Mouse (Mus musculus) frontal cortex, postnatal 14 days (tissue): ENCODE data around the gene Il12b.

Source experiments
- DNase-seq, 2 experiments: peaks; one replicate each; pipeline ENCODE4 v3.0.0; 2022; ENCODE audit warnings: low spot score in 2 of 2

Gene Il12b

DNA sequence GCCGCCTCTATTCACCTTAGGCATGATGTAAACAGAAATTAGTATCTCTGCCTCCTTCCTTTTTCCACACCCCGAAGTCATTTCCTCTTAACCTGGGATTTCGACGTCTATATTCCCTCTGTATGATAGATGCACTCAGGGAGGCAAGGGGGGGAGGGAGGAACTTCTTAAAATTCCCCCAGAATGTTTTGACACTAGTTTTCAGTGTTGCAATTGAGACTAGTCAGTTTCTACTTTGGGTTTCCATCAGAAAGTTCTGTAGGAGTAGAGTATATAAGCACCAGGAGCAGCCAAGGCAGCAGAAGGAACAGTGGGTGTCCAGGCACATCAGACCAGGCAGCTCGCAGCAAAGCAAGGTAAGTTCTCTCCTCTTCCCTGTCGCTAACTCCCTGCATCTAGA, at the start of gene Il12b:
Il12b (plus strand) TSS at position 301 of the 400 bp plus-strand sequence.
- DNase-seq, result no peak

DNA sequence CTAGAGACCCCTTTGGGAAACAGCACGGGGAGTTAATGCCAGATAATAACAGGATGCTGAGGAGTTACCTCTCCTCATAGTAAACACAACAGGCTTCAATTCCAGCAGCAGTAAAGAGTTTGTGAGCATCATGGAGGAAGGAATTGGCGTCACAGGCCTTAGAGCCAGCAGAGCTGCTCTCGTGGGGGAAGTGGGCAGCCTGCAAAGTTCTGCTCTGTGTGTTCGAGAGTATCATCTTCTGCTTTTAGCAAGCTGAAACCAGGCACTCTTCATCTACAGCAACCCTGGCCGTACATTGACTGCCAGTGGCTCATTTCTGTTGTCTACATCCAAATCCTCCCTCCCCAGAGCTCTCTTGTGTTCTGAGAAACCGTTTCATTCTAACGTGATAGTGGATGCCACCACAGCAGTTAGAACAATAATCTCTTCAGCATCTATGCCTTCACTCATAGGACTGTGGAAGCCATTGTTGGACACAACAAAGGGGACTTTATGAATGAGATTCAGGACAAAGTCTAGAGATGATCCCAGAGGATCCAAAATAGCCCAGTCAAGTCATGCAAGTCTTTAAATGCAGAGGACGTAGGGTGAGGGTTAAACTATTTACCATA, 44.9 kb upstream of the Il12b start:
- DNase-seq, result no peak

DNA sequence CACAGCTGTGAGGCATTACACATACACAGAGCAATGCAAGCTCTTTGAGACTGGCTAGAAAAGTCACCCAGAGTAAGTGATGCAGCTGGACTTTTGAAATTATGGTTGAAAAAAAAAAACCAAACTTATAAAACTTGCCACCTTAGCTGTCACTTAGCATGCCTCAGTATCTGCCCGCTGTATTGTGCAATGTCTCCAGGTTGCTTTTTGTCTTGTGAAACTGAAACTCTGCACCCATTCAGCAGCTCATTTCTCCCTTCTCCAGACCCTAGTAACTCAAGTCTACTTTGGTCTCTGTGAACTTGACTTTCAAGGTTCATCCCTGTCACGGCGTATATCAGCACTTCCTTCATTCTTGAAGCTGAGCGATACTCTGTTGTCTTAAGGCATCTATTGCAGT, 43.7 kb upstream of the Il12b start:
- DNase-seq, result no peak

DNA sequence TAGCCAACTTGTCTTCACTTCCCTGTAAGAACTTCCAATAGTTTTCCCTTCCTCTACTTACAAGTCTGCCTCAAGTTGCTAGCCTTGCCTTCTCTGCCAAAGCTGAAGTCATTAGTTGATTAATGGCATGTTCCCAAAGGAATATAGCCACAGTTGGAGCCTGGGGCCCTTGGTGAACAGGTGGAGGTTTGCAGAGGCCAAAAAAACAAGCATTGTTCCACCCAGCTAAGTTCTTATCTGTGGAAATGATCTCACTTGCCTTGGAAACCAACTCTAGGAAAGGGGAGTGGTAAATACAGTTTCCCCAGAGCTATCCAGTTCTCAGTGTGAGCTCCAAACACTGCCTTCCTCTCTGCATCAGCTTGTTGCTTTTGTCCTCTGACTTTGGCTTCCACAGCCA, 35.3 kb upstream of the Il12b start:
- DNase-seq, result no peak

DNA sequence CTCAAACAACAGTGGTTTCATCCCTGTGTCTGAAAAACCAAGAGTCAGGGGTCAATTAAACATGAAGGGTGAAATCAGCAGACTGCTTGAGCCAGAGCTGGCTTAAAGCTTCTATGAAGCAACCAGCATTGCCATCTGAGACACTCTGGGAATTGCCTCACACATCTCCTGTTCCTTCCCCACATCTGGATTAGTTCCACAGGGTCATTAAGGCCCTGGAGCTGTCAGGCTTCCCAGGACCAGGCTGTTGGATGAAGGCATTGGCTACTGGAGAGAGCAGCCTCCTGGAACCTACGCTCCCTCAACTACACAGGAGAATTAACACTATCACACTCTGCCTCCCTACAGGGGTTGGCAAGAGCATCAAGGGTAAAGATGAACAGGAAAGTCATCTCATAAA, 32.2 kb upstream of the Il12b start:
- DNase-seq, result no peak

DNA sequence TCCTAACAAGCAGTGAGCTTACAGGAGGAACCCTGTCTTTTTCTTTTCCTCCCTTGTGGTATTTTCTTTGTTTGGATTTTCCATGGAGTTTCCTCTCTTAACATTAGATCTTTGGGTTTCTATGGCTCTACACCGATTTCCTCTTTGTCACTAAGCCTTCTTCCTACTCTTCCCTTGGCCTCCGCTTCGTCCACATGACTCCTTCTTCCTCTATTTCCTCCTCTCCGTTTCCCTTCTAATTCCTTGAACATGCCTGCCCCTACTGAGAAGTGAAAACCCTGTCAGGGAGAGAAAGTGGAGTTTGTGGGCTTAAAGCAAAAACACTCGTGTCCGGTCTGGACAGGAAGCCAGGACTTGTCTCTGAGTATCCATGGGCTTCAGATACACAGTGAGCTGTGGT, 27.0 kb upstream of the Il12b start:
- no peak for DNase-seq

DNA sequence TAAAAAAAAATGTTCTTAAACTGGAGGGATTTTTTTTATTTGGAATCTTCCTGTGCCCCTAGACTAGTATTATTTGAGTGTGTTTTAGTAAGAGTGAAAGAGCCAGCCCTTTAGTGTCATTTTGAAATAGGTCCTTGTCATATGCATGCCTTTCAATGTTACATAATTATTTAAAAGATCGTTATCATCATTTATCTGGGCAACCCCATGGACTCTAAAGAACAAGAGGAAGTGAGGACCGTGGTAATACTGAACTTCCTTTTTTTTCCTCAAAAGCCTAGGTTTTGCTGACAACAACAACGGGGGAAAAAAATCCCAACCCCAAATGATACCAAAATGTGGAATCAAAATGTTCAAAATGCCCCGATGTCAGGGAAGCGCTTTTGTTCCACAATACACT, 22.0 kb upstream of the Il12b start:
- no peak for DNase-seq

DNA sequence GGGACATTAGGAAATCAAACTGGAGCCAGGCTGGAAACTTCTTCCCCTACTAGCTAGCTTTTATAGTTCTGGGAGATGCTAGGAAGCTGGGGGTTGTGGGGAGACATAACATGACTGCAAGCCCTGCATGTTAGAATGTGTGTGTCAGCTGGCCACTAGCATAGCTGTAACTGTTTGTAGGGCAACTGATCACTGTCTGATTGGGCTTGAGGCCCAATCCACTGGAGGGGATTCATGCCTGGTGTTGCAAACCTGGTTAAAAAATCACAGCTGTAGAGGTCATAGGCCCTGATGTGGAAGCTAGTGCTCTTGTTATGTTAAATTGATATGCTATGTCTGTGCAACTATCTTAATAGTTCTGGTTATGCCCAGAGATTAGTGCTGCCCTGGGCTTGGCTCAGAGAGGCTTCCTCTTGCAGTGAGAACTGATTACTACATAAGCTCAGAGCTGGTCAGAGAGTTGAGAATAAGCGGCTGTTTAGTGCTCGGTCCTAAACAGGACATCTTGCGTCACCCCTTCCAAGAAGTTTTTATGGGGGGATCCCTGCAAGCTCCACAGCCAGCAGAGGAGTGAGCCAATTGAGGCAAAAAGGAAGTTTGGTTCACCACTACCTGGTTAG, 19.3 kb upstream of the Il12b start:
- DNase-seq, result no peak

DNA sequence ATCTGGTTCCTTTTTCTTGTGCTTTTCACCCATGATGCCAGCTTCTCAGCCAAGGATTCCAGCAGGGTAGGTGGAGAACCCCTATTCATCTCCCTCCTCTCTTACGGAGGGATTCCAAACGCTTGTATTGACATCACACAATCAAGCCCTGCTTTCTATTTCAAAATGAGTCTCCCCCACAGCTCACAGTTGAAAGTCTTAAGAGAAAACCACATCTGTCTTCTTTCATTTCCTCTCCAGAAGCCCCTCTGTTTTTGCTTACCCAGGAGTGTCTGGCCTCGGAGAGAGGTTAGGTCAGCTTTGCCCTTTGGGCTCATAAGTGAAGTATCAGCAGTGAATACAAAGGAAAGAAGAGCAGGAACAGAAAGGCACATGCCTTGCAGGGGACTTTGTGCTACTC, 17.7 kb upstream of the Il12b start:
- DNase-seq, result no peak

DNA sequence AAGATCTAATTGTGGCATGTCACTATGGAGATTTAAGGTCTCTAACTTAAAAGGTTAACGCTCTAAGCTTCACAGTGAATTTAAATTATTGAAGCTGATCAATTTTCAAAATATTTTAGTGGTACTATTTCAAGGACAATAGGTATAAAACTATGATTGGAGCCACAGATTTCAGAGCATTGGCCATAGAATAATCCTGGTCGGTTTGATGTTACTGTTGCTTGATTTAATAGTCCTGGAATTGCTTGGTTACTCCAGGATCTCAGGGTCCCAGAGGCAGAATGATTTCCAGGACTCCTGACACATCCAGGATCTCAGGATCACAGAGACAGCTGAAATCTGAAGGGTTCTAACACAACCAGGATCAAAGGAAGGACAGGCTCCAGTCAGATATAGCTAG, 12.8 kb upstream of the Il12b start:
- no peak for DNase-seq

DNA sequence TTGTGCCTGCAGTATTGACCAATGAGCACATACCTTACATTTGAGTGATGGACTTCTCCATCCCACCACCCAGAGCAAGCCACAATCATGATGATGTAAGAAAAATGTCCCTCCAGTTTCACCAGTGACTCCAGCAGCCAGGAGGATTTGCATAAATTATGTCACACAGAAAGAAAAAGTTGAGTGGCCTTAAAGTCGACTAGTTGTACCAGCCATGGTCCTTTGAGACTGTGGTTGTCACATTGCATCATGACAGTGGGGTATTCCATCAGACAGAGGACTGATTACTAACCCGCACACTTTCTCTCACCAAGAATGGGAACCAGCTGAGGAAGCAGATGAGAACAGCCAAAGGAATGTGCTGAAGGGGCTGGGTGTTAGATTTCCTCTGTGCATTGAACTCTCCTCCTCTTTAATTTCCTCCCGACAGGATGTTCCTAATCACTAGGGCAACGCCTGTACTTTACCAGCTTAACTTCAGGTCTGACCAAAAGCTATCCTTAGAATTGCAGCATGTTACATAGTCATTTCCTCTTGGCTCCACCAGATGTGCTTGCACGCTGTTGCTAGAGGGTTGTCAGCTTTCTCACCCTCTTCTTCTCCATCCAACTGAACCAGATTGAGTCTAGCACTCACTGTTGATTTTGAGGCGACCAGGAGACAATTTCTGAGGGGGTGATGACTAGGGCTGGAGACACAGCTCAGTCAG, 9.7 kb upstream of the Il12b start:
- no peak for DNase-seq

DNA sequence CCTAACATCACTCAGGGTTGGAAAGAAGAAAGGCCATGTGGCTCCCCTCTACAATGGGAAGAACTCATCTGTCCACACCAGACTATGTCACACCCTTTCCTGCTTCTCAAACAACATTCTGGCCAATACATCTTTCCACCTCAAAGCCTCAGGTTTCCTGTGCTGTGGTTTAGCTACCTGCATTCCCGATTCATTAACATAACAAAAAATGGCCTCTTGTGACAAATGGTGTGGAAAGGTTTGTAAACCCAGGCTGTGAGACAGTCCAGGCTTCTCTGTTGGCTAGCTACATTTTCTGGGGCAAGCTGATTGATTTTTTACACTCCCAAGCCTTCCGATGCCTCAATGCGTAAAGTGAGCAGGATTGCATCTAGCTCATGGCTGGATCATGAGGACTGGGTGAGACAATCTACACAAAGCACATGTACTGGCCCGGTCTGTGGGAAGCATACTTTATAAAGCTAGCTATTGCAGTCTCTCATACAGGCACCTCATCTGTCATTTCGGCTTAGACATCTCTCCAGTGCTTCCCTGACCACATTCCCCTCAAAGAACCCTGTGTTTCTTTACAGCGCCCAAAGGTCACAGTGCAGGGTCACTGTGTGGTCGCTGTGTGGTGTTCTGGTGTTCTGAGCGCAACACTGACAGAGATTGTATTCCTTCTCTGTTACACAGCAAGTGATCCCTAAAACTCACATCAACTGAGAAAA, 6.6 kb upstream of the Il12b start:
- no peak for DNase-seq

DNA sequence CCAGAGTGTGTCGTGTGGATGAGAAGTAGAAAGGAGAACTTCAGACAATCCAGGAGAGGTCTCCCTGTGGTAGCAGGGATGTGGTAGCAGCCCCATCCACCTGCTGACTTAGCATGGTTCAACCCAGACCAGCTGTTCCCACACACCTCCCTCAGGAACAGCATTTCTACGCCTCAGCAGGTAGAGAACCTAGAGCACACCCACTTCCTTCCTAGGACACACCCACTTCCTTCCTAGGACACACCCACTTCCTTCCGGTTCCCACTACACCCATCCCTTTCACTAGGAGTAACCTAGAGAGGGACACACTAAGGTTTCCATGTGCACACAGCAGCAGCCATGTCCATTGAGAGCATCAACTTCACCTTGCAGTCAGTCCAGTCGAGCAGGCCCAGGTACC, 4.5 kb upstream of the Il12b start:
- DNase-seq, result no peak

DNA sequence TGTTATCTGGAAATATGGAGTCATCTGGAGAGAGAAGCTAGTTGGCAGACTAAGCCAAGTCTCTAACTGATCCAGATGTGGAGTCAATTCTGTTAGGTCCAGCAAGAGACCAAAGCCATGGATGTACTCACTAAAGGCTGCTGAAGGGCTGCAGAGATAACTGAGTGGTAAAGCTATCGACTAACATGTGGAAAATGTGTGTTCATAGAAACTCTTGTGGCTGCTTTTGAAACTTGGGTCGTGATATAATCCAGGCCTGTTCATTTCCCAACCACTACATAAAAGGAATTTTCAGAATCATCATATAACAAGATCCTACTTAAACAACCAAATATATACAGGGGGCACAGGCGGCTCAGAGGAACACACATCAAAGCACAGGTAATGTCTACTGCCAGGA, 2.3 kb upstream of the Il12b start:
- no peak for DNase-seq

DNA sequence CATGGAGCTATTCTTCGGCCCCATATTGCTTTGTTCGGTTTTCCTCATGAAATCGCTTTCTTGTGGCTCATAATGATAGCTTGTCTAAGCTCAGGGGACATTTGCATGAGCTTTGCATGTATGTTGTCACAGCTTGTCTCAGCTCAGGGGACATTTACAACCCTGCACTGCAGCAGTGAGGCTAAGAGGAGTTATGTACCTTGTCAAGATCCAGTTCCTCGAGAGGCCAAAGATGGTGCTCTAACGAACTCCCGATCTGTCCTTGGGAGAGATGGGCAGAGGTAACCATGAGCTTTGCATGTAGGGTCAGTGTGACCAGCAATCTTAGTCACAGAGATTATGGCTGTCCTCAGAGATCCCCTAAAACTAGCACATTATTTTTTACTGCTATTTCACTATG, 1.5 kb upstream of the Il12b start:
- DNase-seq, result no peak

DNA sequence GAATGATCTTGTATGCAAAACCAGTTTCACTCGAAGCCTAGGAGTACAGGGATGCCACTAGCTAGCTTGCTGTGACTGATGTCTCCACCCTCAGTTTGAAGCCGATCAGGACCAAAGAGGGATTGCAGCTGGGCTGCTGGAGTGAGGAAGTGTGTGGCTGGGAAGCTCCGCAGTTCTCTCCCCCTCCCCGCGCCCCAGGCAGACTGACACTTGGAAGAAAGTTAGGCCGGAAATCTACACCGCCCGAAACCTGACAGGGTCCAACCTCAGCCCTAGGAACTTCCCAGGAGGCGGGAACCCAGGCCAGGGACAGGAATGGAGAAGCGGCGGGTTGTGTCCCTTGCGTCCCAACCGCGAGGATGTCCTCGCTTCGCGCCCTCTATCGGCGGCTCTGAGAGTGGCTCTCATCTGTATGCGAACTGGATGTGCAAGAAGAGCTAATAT, 1.1 kb upstream of the Il12b start:
- DNase-seq, result peak; percentile 10 to 71

DNA sequence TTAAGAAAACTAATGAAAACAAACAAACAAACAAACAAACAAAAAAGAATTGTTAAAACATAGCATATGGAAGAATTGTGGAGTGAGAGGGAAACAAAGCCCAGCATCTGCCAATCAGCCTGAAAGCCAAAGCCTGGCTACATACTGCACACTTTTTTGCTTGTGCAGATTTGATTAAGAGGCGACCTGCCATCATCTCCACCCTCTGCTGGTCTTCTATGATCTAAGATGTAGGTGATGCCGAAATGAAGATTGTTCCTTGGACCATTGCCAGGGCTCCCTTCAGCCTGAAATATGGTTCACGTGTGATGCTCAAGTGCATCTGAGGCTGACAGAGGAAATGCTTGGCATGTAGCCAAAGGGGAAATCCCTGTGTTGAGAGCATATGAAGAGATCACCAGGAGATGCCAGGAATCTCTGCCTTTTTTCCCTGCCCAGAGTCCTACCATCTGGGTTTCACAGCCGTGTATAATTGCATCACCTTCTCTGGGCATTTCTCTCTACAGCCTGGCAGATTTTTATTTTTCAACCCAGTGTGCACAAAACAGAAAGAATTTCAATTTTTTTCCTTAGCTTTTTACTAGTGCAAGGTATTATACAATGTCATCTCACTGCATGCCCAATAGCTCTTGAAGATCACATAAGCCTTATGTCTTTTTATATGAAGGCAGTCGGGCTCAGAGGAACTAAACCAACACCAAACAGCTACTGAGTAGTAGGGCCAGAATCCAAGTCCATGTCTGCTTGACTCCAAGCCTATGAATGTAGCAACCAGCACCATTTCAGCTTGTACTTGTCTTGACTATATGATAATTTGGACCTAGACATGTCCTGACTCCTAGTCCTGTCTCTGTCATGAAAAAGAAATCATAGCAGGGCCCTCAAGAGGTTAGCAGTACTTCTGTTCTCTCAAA, 2.0 kb downstream of the Il12b start:
- DNase-seq, result no peak

DNA sequence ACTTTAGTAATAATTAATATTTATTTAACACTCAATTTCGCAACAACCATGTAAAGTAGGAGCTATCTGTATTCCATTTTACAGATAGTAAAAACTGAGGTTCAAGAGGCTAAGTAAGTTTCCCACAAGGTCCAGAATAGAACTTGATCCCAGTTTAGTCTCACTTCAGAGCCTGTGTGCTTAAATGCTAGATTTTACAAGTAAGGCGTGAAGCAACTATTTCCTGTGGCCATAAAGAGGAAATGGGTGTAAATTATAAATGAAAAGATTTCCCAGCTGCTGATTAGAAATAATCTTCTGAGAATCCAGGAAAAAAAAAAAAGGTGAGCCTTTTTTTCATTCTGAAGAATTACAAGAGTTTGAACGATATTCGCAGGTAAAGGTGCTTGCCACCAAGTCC, 5.2 kb downstream of the Il12b start:
- no peak for DNase-seq

DNA sequence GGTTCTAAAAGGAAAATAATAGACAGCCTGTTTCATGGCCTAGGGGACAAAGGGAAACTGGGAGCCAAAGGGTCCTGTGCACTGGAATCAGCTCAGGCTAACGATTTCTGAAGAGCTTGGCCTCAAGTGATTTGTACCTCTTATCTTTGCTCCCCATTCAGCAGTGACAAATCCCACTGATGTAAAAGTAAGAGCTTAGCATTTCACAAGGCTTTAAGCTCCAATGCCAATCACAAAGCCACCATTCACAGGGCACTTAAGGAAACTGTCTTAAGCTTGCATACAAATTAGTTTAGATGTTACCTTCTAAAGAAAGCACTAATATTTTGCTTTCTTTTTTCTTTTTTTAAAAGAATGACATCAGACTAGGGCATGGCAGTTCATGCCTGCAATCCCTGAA, 6.1 kb downstream of the Il12b start:
- DNase-seq, result no peak

DNA sequence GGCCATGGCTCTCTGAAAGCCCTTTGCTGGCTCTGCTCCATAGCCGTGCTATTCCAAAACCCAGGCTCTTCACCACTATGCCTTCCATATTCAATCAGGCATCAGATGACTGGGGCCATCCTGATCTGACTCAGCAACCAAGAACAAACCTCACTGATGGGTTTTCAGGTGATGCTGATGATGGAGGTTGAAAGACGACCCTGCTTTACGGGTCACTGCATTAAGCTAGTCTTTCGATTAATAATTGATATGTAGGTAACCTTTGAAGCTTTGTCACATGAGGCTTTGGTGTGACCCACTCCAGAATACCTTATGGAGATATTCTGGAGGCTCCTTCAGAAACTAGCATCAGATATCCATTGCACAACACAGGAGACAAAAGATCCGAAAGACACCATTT, 6.6 kb downstream of the Il12b start:
- no peak for DNase-seq

DNA sequence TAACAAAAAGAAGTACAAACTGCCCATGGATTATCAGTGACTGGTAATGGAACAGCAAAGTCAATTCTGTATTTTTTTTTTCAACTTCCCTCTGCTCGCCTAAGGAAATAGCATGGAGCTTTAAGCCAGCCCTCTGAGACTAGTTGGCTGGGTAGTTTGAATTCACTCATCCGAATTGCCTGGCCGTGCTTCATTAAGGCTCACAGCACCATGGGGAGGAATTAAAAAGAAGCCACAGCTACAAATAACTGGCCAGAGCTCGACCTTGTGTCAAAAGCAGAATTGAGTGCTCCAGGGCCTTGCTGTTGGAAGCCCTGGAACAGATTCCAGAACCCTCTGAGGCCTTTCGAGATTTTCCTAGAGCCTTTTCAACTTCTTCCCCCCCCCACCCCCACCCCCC, 8.8 kb downstream of the Il12b start:
- DNase-seq, result no peak

DNA sequence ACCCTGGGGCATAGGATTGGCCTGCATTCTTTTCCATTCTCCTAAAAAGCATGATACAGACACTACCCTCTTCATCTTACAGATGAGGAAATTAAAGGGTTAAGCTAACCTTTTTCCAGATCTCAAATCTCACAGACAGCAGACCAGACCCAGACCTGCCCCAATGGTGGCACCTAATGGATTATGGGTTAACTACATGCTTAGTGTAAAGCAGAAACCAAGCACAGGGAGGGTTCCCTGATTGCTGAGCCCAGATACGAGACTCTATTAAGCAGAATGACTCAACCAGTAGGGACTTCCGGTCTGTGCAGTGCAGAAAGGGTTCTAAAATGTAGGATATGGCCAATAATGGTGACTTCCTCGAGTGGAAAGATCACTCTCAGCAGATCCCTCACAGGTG, 10.6 kb downstream of the Il12b start:
- no peak for DNase-seq
